Mouse (Mus musculus): Measurements from ENCODE around the gene Klhl10. TPM values are rescaled to one million over a fixed set of nuclear protein-coding genes. Genes with fewer than 3 reads are reported as not detected.

Gene Klhl10
- polyA plus RNA-seq (2012; rRNA removed; ENCODE audit: low replicate concordance), result not detected in 2 replicates

DNA sequence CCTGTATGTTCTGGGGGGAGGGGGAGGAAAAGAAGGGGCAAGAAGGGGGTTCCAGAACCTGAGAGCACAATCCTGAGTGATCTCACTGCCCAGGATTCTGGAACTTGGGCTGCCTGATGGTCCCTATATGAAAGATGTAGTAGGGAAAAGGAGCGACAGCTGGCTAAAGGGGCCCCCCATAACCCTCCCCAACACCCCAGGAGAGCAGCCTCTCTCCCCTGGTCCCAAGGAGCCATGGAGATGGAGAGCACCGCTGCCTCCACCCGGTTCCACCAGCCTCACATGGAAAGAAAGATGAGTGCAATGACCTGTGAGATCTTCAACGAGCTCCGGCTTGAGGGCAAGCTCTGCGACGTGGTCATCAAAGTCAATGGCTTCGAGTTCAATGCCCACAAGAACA, at the start of gene Klhl10, which contains the start of gene Nt5c3b:
Gene Klhl10, plus strand, starts transcription at position 121 of the 400 bp plus-strand sequence.
Gene Nt5c3b, minus strand, starts transcription at position 12 of the 400 bp plus-strand sequence.

DNA sequence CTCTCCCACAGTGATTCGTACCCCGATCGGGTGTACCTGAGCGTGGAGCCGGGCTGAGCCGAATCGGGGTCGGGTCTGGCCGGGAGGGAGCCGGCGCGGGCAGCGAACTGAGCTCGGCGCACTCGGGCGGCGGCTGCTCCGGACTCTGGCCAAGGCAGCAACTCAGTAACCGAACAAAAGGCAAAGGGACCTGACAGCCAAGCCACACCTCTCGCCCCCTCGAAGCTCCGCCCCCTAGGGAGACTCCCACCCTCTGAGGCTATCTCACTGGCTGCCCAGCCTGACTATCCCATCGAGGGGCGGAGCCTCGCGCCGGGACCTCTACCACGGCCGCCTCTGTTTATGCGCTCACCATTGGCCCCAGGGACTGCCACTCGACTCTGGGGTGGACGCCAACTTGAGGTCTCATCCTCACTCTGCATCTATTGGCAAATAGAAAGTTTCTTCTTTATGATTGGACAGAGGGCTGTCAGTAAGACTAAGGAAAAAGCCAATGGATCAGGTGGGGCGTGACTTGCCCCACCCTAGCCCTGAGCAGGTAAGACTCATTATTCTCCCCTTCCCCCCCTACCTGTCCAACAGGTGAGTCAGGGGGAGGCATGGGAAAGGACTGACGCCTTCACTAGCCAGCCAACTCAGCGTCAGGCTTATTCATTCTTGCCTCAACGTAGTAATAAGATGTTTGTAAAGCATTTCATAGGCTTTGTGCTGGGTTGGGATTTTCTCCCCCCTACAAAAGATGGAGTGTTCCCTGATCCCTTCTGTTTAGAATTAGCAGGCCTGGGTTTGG, 43.9 kb upstream of the Klhl10 start, which contains the start of gene Jup:
Gene Jup, minus strand, starts transcription at position 164 of the 790 bp plus-strand sequence.

DNA sequence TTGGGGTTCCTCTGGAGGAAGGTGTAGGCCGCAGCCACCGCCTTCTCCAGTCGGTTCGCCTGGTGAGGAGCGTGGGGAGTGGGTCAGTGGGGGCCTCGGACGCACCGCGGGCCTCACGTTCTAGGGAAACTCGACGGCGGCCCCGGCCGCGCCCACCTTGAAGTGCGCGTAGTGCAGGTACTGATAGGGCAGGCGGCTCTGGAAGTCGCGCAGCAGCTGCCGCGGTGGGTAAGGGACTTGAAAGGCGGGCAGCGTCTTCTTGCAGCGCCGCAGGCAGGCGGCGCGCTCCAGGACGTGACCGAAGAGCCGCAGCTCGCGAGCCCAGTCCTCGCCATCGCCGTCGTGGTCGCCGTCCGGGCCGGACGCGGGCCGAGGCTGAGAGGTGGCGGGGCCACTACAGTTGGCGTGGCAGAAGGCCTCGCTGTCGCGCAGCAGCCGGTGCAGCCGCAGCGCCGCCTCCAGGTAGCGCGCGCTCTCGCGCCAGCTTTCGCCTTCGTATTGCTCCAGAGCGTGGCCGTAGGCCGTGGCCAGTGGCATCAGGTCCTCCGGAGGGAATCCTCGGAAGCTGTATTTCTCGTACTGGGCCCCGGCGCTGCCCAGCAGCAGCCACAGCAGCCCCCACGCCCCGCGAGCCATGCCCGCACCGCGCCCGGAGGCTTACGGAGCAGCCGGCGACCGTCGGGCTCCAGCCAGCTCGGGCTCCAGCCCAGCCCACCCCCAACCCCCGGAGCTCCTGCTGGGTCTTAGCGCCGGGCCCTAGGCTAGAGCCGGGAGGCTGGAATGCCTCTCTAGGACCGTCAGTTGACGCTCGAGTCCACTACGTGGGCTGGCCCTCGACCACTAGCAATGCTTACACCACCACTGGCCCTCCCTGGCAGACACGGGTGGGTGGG, 27.4 kb upstream of the Klhl10 start, which contains the start of gene P3h4:
Gene P3h4, minus strand, starts transcription at position 816 of the 893 bp plus-strand sequence.

DNA sequence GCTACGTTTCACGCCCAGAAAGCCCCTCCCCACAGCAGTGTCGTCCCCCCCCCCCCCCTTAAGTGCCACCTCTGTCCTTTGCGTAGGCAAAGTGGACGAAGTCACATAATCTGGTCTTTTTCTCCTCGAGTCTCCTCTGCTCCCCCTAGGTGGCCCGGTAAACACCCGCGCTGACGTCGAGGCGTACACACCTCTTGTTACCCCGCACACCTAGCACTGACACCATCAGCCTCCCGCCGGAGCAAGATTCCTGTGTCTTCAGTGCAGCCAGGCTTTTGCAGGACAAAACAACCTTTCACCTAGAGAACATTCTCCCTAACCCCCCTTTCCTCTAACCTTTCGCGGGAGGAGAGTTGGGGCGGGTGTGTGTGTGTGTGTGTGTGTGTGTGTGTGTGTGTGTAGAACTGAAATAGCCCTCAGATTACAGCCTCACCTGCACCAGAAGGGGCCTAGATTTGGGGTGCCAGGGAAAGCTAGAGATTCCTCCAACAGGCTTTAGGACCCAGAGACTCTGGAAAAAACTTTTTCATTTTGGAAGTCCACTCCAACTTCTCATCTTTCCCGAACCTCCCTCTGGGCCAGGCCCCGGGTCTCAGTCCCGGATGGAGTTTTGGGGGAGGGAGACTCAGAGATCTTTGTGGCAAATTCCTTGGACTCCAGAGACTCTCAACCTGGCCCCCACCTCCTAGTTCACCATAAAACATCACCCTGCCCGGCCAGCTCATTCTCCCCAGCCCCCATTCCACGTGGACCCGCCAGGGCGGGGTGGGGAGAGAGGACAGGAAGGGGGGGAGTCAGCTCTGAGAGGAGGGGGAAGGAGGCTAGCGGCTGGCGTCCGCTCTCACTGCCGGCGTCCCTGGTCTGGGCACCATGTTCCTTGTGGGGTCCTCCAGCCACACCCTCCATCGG, 26.5 kb upstream of the Klhl10 start, which contains the start of gene Fkbp10:
Gene Fkbp10, plus strand, starts transcription at position 784 of the 909 bp plus-strand sequence.

DNA sequence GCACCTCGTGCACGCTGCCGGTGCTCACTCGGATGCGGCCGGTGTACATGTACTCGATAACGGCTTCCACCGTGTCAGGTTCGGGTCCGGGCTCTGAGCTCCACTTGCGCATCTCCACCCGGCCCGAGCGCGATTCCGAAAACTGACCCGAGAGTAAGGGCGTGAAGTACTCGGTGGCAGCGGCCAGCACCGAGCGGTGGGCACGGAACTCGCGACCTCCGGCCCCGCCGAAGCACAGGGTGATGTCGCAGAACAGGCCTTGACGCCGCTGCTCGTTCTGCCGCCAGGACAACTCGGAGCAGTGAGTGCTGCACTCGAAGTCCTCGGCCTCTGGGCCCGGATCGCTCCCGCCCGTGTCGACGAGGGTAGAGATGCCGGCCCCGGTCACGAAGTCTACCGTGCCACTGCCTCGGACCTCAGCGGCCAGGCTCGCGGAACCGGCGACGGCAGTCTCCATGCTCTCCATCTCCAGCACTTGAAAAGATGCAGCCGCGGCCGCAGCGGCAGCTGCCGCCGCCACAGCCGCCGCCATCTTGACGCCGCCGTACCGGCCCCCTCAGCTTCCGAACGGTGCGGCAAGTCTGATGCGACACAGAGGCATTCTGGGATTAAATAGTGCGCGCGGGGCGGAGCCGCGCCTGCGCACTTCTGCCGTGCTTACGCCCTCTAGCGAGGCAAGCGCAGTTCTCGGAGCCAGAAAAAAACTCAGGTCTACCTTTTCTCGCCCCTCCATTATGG, 30.6 kb downstream of the Klhl10 start, which contains the start of gene Klhl11:
Gene Klhl11, minus strand, starts transcription at position 545 of the 738 bp plus-strand sequence.

Other genes starting within 250 kb of the Klhl10 start
- not detected in 2 replicates for gene Krt9, start 248.7 kb upstream of the Klhl10 start, polyA plus RNA-seq (2012; rRNA removed; ENCODE audit: low replicate concordance)
- 0.05 and 0.34 TPM in 2 replicates for gene Krt14, start 234.4 kb upstream of the Klhl10 start, polyA plus RNA-seq (2012; rRNA removed; ENCODE audit: low replicate concordance)
- gene Krt16, start 193.0 kb upstream of the Klhl10 start, polyA plus RNA-seq (2012; rRNA removed; ENCODE audit: low replicate concordance), result not detected in 2 replicates
- gene Krt17, start 180.9 kb upstream of the Klhl10 start, polyA plus RNA-seq (2012; rRNA removed; ENCODE audit: low replicate concordance), result 0.13 and 0.21 TPM in 2 replicates
- not detected in 2 replicates for gene Krt42, start 172.0 kb upstream of the Klhl10 start, polyA plus RNA-seq (2012; rRNA removed; ENCODE audit: low replicate concordance)
- 94.6 and 104 TPM in 2 replicates for gene Eif1, start 122.0 kb upstream of the Klhl10 start, polyA plus RNA-seq (2012; rRNA removed; ENCODE audit: low replicate concordance)
- gene Gast, start 107.5 kb upstream of the Klhl10 start, polyA plus RNA-seq (2012; rRNA removed; ENCODE audit: low replicate concordance), result 1.2 and 240 TPM in 2 replicates
- 3.5 and 3.6 TPM in 2 replicates for gene Hap1, start 85.8 kb upstream of the Klhl10 start, polyA plus RNA-seq (2012; rRNA removed; ENCODE audit: low replicate concordance)
- 369 and 374 TPM in 2 replicates for gene Jup, start 44.2 kb upstream of the Klhl10 start, polyA plus RNA-seq (2012; rRNA removed; ENCODE audit: low replicate concordance)
- gene P3h4, start 27.1 kb upstream of the Klhl10 start, polyA plus RNA-seq (2012; rRNA removed; ENCODE audit: low replicate concordance), result 10.5 and 15.2 TPM in 2 replicates
- gene Fkbp10, start 26.2 kb upstream of the Klhl10 start, polyA plus RNA-seq (2012; rRNA removed; ENCODE audit: low replicate concordance), result 10.9 and 14.3 TPM in 2 replicates
- gene Nt5c3b, start 109 bp upstream of the Klhl10 start, polyA plus RNA-seq (2012; rRNA removed; ENCODE audit: low replicate concordance), result 5.7 and 20.7 TPM in 2 replicates
- 0.66 and 1.8 TPM in 2 replicates for gene Klhl11, start 30.8 kb downstream of the Klhl10 start, polyA plus RNA-seq (2012; rRNA removed; ENCODE audit: low replicate concordance)
- 14.8 and 19.5 TPM in 2 replicates for gene Acly, start 86.1 kb downstream of the Klhl10 start, polyA plus RNA-seq (2012; rRNA removed; ENCODE audit: low replicate concordance)
- gene Ttc25, start 103.7 kb downstream of the Klhl10 start, polyA plus RNA-seq (2012; rRNA removed; ENCODE audit: low replicate concordance), result 0.02 and 0.09 TPM in 2 replicates
- gene Cnp, start 133.0 kb downstream of the Klhl10 start, polyA plus RNA-seq (2012; rRNA removed; ENCODE audit: low replicate concordance), result 13.1 and 17.8 TPM in 2 replicates
- gene Nkiras2, start 177.3 kb downstream of the Klhl10 start, polyA plus RNA-seq (2012; rRNA removed; ENCODE audit: low replicate concordance), result 88.6 and 104 TPM in 2 replicates
- 11.8 and 12.7 TPM in 2 replicates for gene Dnajc7, start 178.3 kb downstream of the Klhl10 start, polyA plus RNA-seq (2012; rRNA removed; ENCODE audit: low replicate concordance)

Data from duodenum, adult 2 months (tissue).